Comparison of ENCODE assay signal across 19 mouse cellular contexts in the genomic region with DNA sequence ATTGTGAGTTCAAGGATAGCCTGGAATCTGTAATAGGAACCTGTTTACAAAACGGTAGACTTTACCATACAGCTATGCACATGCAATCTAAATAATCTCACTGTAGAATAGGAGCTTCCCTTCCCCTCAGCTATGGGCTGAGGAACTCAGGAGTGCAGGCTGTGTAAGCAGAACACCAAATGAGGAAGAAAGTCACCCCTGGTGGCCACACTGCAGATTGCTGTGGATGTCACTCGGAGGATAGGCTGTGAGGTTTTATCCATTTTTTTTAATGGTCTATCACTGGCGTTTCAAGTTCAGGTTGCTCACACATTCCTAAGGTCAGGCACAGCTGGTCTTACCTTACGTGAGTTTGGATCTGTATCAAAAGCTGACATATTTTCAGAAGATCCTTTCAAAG.
DNase-seq lines count a peak whose midpoint lies in the region; ATAC-seq and TF ChIP-seq lines count a peak whose summit lies in the region.
"Had no signal": no experiment of that assay in that cellular context is flagged by ENCODE, and none has a peak within 500 bp of the region (broad histone marks: within the 10 kb centered on the region; RNA-seq: fewer than 3 reads in every experiment).

No protein-coding gene starts in this region.

- no peak for ATAC-seq in liver, embryonic 14.5 days (ENCODE audit: insufficient read depth)
- ATAC-seq in liver, embryonic 12.5 days: no peak
- no peak for ATAC-seq in Patski
- ATAC-seq in megakaryocyte, adult 5-6 weeks (ENCODE audit: poor library complexity, severe bottlenecking): peak; percentile 86

- no peak for TF ChIP-seq EP300 in liver, embryonic 14.5 days (IDR thresholded peaks at IDR 0.05; ENCODE audit: low read depth)

- no peaks in the 10 kb centered on the region for H3K27me3 ChIP-seq in liver, embryonic 14.5 days (ENCODE audit: control insufficient read depth, insufficient read depth, low read length)
- no peaks in the 10 kb centered on the region for H3K27me3 ChIP-seq in liver, embryonic 12.5 days (replicated peaks)
- peaks cover 4% of the 10 kb centered on the region for H3K27me3 ChIP-seq in Patski
- H3K27me3 ChIP-seq: embryonic facial prominence, embryonic 13.5 days; stomach, embryonic 15.5 days had no signal

- no peak overlapping the region for H3K27ac ChIP-seq in liver, embryonic 14.5 days
- no peak overlapping the region for H3K27ac ChIP-seq in liver, embryonic 12.5 days
- H3K27ac ChIP-seq: embryonic facial prominence, embryonic 13.5 days; midbrain, embryonic 10.5 days; stomach, embryonic 15.5 days had no signal

- POLR2A ChIA-PET in Patski (lab: Charles Lee): no interaction called here

- DNase-seq in embryo, embryonic 10.5 days (ENCODE audit: low spot score): peak; percentile 26
- DNase-seq in embryo, embryonic 11 days: no peak
- DNase-seq in liver, embryonic 14.5 days (ENCODE audit: low read depth in 3 of 3, low spot score in 3 of 3): no peak
- no peak for DNase-seq in Patski (ENCODE audit: low read depth, low spot score)
- no peak for DNase-seq in kidney, adult 11 months
- no peak for DNase-seq in kidney, postnatal 36 days
- DNase-seq: adrenal gland, postnatal 25 days; B cell, adult 2 months; cerebellum, adult 9-10 months; gastrocnemius, postnatal 14 days; kidney, postnatal 4 days; layer of hippocampus, postnatal 36 days; liver; lung, postnatal 14 days had no signal

- TF ChIP-seq CTCF in liver, embryonic 14.5 days (IDR thresholded peaks at IDR 0.05; ENCODE audit: low read depth): peak; percentile 30; the same call in 1 of the 2 replicates
- peak; percentile 21 for TF ChIP-seq CTCF in Patski (IDR thresholded peaks at IDR 0.05)

- no peak overlapping the region for H3K9ac ChIP-seq in liver, embryonic 14.5 days (replicated peaks)
- no peak overlapping the region for H3K9ac ChIP-seq in liver, embryonic 12.5 days
- H3K9ac ChIP-seq: embryonic facial prominence, embryonic 13.5 days; stomach, embryonic 15.5 days had no signal

- H3K4me1 ChIP-seq in liver, embryonic 14.5 days (replicated peaks; ENCODE audit: control insufficient read depth in 2 of 2, insufficient read depth in 2 of 2, low read length in 1 of 2): no peaks in the 10 kb centered on the region
- H3K4me1 ChIP-seq in liver, embryonic 12.5 days: no peaks in the 10 kb centered on the region
- H3K4me1 ChIP-seq: embryonic facial prominence, embryonic 13.5 days; midbrain, embryonic 10.5 days; stomach, embryonic 15.5 days had no signal

- CTCF ChIA-PET in Patski (lab: Charles Lee): interaction anchor here (1.8 kb wide), 1 partner anchor 14 kb away, joined by 4 read pairs; no protein-coding TSS in a partner anchor

- no peaks in the 10 kb centered on the region for H3K9me3 ChIP-seq in liver, embryonic 14.5 days (ENCODE audit: control insufficient read depth, low read length)
- H3K9me3 ChIP-seq in liver, embryonic 12.5 days (replicated peaks): no peaks in the 10 kb centered on the region
- H3K9me3 ChIP-seq: embryonic facial prominence, embryonic 13.5 days; midbrain, embryonic 10.5 days; stomach, embryonic 15.5 days had no signal

- no peak overlapping the region for H3K4me2 ChIP-seq in liver, embryonic 14.5 days (ENCODE audit: low read depth)
- H3K4me2 ChIP-seq in liver, embryonic 12.5 days: no peak overlapping the region
- H3K4me2 ChIP-seq: embryonic facial prominence, embryonic 13.5 days; stomach, embryonic 15.5 days had no signal

- WGBS in liver, embryonic 14.5 days (ENCODE audit: insufficient replicate concordance): 48% methylated on average over 4 of the region's 4 CpGs
- WGBS in liver, embryonic 12.5 days (ENCODE audit: insufficient replicate concordance): 52% methylated on average over 4 of the region's 4 CpGs

- no peak overlapping the region for H3K4me3 ChIP-seq in liver, embryonic 14.5 days (ENCODE audit: insufficient read depth in 1 of 2, low read depth in 2 of 2, low read length in 2 of 2)
- no peak overlapping the region for H3K4me3 ChIP-seq in liver, embryonic 12.5 days
- H3K4me3 ChIP-seq: embryonic facial prominence, embryonic 13.5 days; midbrain, embryonic 10.5 days; stomach, embryonic 15.5 days had no signal

- H3K36me3 ChIP-seq in liver, embryonic 14.5 days (replicated peaks; ENCODE audit: control insufficient read depth, insufficient read depth, low read depth): no peaks in the 10 kb centered on the region
- H3K36me3 ChIP-seq in liver, embryonic 12.5 days: no peaks in the 10 kb centered on the region
- H3K36me3 ChIP-seq: embryonic facial prominence, embryonic 13.5 days; midbrain, embryonic 10.5 days; stomach, embryonic 15.5 days had no signal

- in situ Hi-C loops in Patski (cut with MboI; ENCODE audit: low pct_unique_long_range_greater_than_20kb): no loop called here
